Mouse (Mus musculus) myocyte (in vitro differentiated cells): ENCODE measurements around the gene Hoxc6. TPM values are rescaled to one million over a fixed set of nuclear protein-coding genes. Genes with fewer than 3 reads are reported as not detected.

Experiments
- H3K27me3 ChIP-seq: one replicate; pipeline ENCODE4 v1.6.1; 2011; ENCODE audit not compliant: control insufficient read depth, insufficient read depth, insufficient read length
- H3K36me3 ChIP-seq: one replicate; pipeline ENCODE4 v1.6.1; 2011; ENCODE audit not compliant: control insufficient read depth, insufficient read depth
- H3K4me2 ChIP-seq: one replicate; pipeline ENCODE4 v1.6.1; 2011; ENCODE audit warnings: low read depth, control low read depth
- H3K4me3 ChIP-seq: one replicate; pipeline ENCODE4 v1.5.1; 2011; ENCODE audit warnings: mild to moderate bottlenecking, control low read depth, moderate library complexity
- H3K79me2 ChIP-seq: one replicate; pipeline ENCODE4 v1.6.1; 2011; ENCODE audit not compliant: control insufficient read depth, insufficient read depth
- H3ac ChIP-seq: one replicate; pipeline ENCODE4 v1.6.1; 2011; ENCODE audit not compliant: control insufficient read depth, insufficient read length
- CEBPB ChIP-seq: IDR thresholded peaks from 2 replicates; pipeline ENCODE4 v1.6.1; 2011; ENCODE audit warnings: mild to moderate bottlenecking, moderate library complexity; ENCODE audit not compliant: poor library complexity, insufficient read depth, severe bottlenecking
- E2F4 ChIP-seq: IDR thresholded peaks from one replicate; pipeline ENCODE4 v1.6.1; 2011; ENCODE audit warnings: mild to moderate bottlenecking, control low read depth, moderate library complexity; ENCODE audit not compliant: insufficient read depth
- MAX ChIP-seq: IDR thresholded peaks from one replicate; pipeline ENCODE4 v1.6.1; 2011; ENCODE audit warnings: low read depth, mild to moderate bottlenecking, control low read depth
- MYOD1 ChIP-seq, 3 experiments: IDR thresholded peaks; one replicate each; pipeline ENCODE4 v1.6.1; 2011; ENCODE audit warnings: control low read depth in 2 of 3, low read depth in 2 of 3, mild to moderate bottlenecking in 2 of 3, moderate library complexity in 1 of 3; ENCODE audit not compliant: insufficient read length in 2 of 3, control insufficient read depth in 1 of 3
- MYOG ChIP-seq, 3 experiments: IDR thresholded peaks; one replicate each; pipeline ENCODE4 v1.6.1; 2011; ENCODE audit warnings: control low read depth in 2 of 3, low read depth in 2 of 3, mild to moderate bottlenecking in 2 of 3; ENCODE audit not compliant: insufficient read length in 2 of 3, control insufficient read depth in 1 of 3, insufficient read depth in 1 of 3
- POLR2A ChIP-seq: IDR thresholded peaks from one replicate; pipeline ENCODE4 v1.6.1; 2011; ENCODE audit warnings: low read depth, mild to moderate bottlenecking, control low read depth, moderate library complexity; ENCODE audit not compliant: insufficient read length
- POLR2AphosphoS2 ChIP-seq: IDR thresholded peaks from one replicate; pipeline ENCODE4 v1.6.1; 2011; ENCODE audit warnings: low read depth, control low read depth; ENCODE audit not compliant: insufficient read length
- SRF ChIP-seq: IDR thresholded peaks from one replicate; pipeline ENCODE4 v1.6.1; 2011; ENCODE audit warnings: low read depth; ENCODE audit not compliant: control insufficient read depth, insufficient read length
- TCF12 ChIP-seq: IDR thresholded peaks from one replicate; pipeline ENCODE4 v1.6.1; 2011; ENCODE audit warnings: mild to moderate bottlenecking, control low read depth; ENCODE audit not compliant: poor library complexity, insufficient read depth, severe bottlenecking
- TCF3 ChIP-seq: IDR thresholded peaks from one replicate; pipeline ENCODE4 v1.6.1; 2011; ENCODE audit warnings: low read depth, control low read depth; ENCODE audit not compliant: insufficient read length
- USF1 ChIP-seq: IDR thresholded peaks from one replicate; pipeline ENCODE4 v1.6.1; 2011; ENCODE audit warnings: low read depth, mild to moderate bottlenecking, control low read depth, moderate library complexity
- polyA plus RNA-seq: library from polyadenylated mRNA; unstranded; fragments of >200 nt; fragmentation: generic; extraction: Trizol; gene quantifications from one replicate; pipeline ENCODE4 v1.2.1, GENCODE M21; 2012; ENCODE audit warnings: missing spikeins

Gene Hoxc6
- polyA plus RNA-seq, 1 experiment, result 14.0 TPM

DNA sequence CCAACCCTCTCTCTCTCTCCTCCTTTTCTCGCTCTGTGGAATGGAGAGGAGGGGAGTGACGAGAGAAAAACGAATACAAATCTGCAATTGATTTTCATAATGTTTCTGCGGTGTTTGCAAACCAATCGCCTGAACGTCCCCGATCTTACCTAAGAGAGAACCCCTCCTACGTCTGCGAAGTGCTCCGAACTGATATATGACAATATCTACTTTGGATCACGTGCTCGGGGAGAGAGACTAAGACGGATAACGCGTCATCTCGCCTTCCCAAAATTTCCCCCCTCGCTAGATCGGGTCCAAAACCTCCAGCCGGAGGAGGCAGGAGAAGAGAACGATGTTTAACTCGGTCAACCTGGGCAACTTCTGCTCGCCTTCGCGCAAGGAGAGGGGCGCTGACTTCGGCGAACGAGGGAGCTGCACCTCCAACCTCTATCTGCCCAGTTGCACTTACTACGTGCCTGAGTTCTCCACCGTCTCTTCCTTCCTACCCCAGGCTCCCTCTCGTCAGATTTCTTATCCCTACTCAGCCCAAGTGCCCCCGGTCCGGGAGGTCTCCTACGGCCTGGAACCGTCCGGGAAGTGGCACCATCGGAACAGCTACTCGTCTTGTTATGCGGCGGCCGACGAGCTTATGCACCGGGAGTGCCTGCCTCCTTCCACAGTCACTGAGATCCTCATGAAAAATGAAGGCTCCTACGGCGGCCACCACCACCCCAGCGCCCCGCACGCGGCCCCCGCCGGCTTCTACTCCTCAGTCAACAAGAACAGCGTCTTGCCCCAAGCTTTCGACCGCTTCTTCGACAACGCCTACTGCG lies 43.7 kb upstream of the Hoxc6 start, which contains the start of gene Hoxc11:
Gene Hoxc11, plus strand, starts transcription at position 236 of the 815 bp plus-strand sequence.
- Histone ChIP-seq H3K27me3 (no peaks in the 10 kb centered on the region), H3K4me3 (peak within 1 kb of the TSS; percentile 91), H3K79me2 (peaks cover 73% of the 10 kb centered on the region), H3K4me2 (peak within 1 kb of the TSS; percentile 100), H3K36me3 (no peaks in the 10 kb centered on the region), H3ac (peak within 1 kb of the TSS; percentile 79)
- TF ChIP-seq E2F4, result no peak
- no peak for TF ChIP-seq TCF3
- no peak for TF ChIP-seq MAX
- TF ChIP-seq POLR2AphosphoS2, result peak; percentile 85
- peak; percentile 68 for TF ChIP-seq POLR2A
- no peak for TF ChIP-seq MYOG (IDR thresholded peaks at IDR 0.05; ENCODE audit: control insufficient read depth in 1 of 3, insufficient read depth in 1 of 3, insufficient read length in 2 of 3, low read depth in 2 of 3)
- TF ChIP-seq USF1, result peak; percentile 94

DNA sequence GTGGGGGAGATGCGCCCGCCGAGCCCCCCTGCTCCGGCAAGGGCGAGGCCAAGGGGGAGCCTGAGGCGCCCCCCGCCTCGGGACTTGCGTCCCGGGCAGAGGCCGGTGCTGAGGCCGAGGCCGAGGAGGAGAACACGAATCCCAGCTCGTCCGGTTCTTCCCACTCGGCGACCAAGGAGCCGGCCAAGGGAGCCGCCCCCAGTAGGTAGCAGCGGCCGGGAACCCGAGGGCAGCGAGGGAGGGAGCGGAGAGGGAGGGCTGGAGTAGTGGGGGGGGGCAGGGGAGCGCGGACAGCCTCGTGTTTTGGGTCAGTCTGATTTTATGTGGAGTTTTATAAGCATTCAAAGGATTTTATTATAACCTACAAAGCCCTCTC lies 43.1 kb upstream of the Hoxc6 start:
- Histone ChIP-seq H3K4me3 (peak overlapping the region; percentile 91), H3ac (peak overlapping the region; percentile 79), H3K79me2 (peaks cover 74% of the 10 kb centered on the region), H3K36me3 (no peaks in the 10 kb centered on the region), H3K27me3 (no peaks in the 10 kb centered on the region), H3K4me2 (peak overlapping the region; percentile 100)
- TF ChIP-seq TCF12 (no peak), POLR2A (peak; percentile 0), MYOG (IDR thresholded peaks at IDR 0.05; ENCODE audit: control insufficient read depth in 1 of 3, insufficient read depth in 1 of 3, insufficient read length in 2 of 3, low read depth in 2 of 3) (peak in 1 of 3 experiments; percentile 43)

DNA sequence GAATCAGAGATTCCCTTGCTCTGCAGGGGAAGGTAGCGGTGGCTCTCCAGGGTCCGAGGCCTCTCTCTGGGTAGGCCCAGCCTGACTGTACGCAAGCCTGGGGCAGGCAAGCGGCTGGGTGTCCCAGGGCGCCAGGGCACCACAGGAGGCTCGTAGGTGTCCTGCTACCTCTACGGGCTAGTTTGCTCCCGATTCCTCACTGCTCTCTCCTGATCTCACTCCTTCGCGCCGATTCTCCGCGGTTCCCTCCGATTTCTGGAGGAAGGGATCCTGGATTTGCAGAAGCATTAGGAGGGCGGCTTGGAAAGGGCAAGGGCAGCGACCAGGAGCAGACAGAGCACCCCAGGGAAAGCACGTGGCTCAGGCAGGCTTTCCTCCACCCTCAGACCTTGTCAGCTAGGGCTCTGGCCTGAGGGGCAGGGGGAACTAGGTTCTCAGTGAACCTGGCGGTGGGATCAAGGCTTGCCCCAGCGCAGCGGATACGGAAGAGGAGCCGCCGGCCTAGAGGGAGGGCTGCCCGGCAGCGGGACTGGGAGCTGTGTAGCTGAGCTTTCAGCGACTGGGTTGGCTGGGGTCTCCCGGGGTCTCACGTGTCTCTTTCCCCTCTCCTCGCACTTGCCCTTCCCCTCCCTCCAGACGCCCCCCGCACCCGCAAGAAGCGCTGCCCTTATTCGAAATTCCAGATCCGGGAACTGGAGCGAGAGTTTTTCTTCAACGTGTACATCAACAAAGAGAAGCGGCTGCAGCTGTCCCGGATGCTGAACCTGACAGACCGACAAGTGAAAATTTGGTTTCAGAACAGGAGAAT lies 42.0 kb upstream of the Hoxc6 start:
- H3K36me3 ChIP-seq, result no peaks in the 10 kb centered on the region

DNA sequence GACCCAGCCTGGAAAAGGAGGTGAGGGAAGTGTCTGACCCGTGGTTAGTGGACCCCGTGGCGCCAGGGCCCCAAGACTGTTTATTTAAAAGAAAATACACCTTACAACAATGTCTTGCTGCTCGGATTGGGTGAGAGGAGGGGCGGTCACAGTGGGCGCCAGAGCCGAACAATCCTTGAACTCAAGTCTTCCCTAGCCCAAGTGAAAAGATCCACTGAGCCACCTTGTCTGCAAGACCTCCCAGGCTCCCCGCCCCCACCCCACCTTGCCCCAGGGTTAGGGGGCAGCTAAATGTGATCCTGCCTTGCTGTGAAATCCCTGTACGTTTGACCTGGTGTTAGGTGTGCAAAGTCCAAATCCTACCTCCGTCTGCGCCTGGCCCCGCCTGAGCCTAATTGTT lies 41.2 kb upstream of the Hoxc6 start:
- H3K4me2 ChIP-seq, result peak overlapping the region; percentile 100
- H3K27me3 ChIP-seq, result no peaks in the 10 kb centered on the region

More for the DNA sequence above, 42.0 kb upstream of the Hoxc6 start:
- TF ChIP-seq POLR2A (peak; percentile 64), POLR2AphosphoS2 (peak; percentile 82), MYOD1 (IDR thresholded peaks at IDR 0.05; ENCODE audit: control insufficient read depth in 1 of 3, insufficient read length in 2 of 3, low read depth in 2 of 3) (peak in 2 of 3 experiments; percentile 19 to 38), MYOG (IDR thresholded peaks at IDR 0.05; ENCODE audit: control insufficient read depth in 1 of 3, insufficient read depth in 1 of 3, insufficient read length in 2 of 3, low read depth in 2 of 3) (peak in 1 of 3 experiments; percentile 42), E2F4 (no peak), TCF3 (no peak)
- H3ac ChIP-seq, result peak overlapping the region; percentile 79
- no peaks in the 10 kb centered on the region for H3K27me3 ChIP-seq
- H3K4me3 ChIP-seq, result peak overlapping the region; percentile 91
- peaks cover 82% of the 10 kb centered on the region for H3K79me2 ChIP-seq
- peak overlapping the region; percentile 100 for H3K4me2 ChIP-seq

DNA sequence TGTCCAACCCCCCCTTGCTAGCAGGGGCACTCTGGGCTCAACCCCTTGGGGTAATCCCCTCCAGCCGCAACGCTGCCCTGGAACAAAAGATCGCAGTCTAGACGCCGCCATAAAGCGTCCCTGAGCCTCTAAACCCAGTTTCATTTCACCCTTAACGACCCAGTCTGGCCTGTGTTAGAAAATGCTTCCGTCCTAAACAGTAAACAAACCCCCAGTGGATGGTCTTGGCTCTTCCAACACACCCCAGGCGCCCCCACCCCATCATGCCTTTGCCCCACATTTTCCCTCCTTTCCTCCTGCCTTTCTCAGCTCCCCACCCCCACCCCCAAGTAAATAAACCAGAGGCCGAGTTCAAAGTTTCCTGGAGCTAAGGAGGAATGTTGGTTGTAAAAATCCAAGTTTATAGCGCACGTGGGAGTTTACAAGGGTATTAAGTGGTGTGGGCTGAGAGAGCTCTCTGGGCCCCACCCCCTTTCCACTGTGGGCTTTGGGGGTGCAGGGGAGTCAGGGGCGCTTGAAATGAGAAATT lies 38.3 kb upstream of the Hoxc6 start:
- Histone ChIP-seq H3K36me3 (no peaks in the 10 kb centered on the region), H3ac (peak overlapping the region; percentile 27), H3K4me2 (peak overlapping the region; percentile 100), H3K79me2 (peaks cover 98% of the 10 kb centered on the region), H3K27me3 (no peaks in the 10 kb centered on the region), H3K4me3 (peak overlapping the region; percentile 85)
- TF ChIP-seq POLR2AphosphoS2, result peak; percentile 60
- no peak for TF ChIP-seq TCF12
- TF ChIP-seq TCF3, result no peak
- no peak for TF ChIP-seq MYOD1 (IDR thresholded peaks at IDR 0.05; ENCODE audit: control insufficient read depth in 1 of 3, insufficient read length in 2 of 3, low read depth in 2 of 3)
- TF ChIP-seq CEBPB, result no peak
- TF ChIP-seq MAX, result no peak
- no peak for TF ChIP-seq POLR2A

More for the DNA sequence above, 41.2 kb upstream of the Hoxc6 start:
- Histone ChIP-seq H3K79me2 (peaks cover 84% of the 10 kb centered on the region), H3K4me3 (peak overlapping the region; percentile 91), H3ac (peak overlapping the region; percentile 79), H3K36me3 (no peaks in the 10 kb centered on the region)
- TF ChIP-seq POLR2AphosphoS2, result peak; percentile 13
- no peak for TF ChIP-seq CEBPB
- TF ChIP-seq POLR2A, result no peak
- TF ChIP-seq SRF, result no peak
